Mouse (Mus musculus) olfactory bulb, adult 2 months (tissue): ENCODE results near the gene Galntl6. TPM values are rescaled to one million over a fixed set of nuclear protein-coding genes. Genes with fewer than 3 reads are reported as not detected.

Experiments used
- H3K27ac ChIP-seq: fragments of 200-500 bp; 2 replicates; pipeline ENCODE4 v1.5.1; 2012; ENCODE audit warnings: low read depth, low read length; ENCODE audit not compliant: insufficient read depth
- H3K4me1 ChIP-seq: fragments of 200-500 bp; 2 replicates; pipeline ENCODE4 v1.6.1; 2012; ENCODE audit warnings: low read length; ENCODE audit not compliant: control insufficient read depth, insufficient read depth
- H3K4me3 ChIP-seq: fragments of 200-500 bp; 2 replicates; pipeline ENCODE4 v1.5.1; 2012; ENCODE audit warnings: mild to moderate bottlenecking, low read depth, low read length, moderate library complexity; ENCODE audit not compliant: insufficient read depth
- CTCF ChIP-seq: fragments of 200-500 bp; IDR thresholded peaks from 2 replicates; pipeline ENCODE4 v1.5.1; 2012; ENCODE audit warnings: low read depth, mild to moderate bottlenecking, low read length, moderate library complexity; ENCODE audit not compliant: insufficient read depth
- POLR2A ChIP-seq: fragments of 200-500 bp; IDR thresholded peaks from 2 replicates; pipeline ENCODE4 v1.6.1; 2012; ENCODE audit warnings: mild to moderate bottlenecking, low read depth, low read length, moderate library complexity; ENCODE audit not compliant: insufficient read depth
- WGBS: fragments of 180-500 bp; shearing (Covaris S2); methylation state at CpG from one replicate; pipeline ENCODE4 v1.1.7; 2018; 5-methylcytosine and 5-hydroxymethylcytosine counted together
- polyA plus RNA-seq: library from polyadenylated mRNA; stranded (reverse); fragments of >200 nt; gene quantifications from 2 replicates; pipeline ENCODE4 v1.2.4, GENCODE M21; 2012; ENCODE audit warnings: low replicate concordance; ENCODE audit not compliant: missing spikeins, insufficient read depth, insufficient read length

Gene Galntl6
- polyA plus RNA-seq, 1 experiment, result not detected

DNA sequence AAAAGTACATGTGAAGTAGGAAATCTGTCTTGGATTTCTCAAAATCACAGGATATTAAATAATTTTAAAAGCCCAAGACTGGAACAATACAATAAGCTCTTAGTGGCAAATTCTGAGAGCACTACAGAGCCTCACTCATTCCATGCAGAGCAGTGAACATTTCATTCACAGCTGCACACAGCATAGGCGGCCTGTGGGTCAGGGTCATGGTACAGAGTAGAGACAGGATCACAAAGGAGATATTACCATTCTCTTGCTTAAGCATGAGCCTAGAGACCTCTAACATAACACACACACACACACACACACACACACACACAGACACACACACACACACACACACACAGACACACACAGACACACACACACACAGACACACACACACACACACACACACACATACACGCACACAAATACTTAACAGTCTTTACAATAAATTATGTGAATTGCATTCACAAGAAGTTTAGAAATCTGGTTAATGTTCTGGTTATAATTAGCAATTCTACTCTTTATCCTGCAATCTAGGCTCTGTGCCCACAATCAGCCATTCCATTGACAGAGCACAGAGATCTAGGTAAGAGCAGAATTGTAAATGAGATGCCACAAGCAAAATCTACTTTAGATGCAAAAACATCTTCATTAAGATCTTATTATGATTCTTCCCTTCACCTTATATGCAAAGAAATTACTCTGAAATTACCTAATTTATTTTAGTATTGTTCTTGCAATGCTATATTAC lies 653.7 kb downstream of the Galntl6 start:
- no peak overlapping the region for H3K4me3 ChIP-seq
- no peak for TF ChIP-seq POLR2A
- TF ChIP-seq CTCF, result no peak
- H3K4me1 ChIP-seq, result no peaks in the 10 kb centered on the region
- no peak overlapping the region for H3K27ac ChIP-seq
- WGBS, result 77% methylated on average over 2 of the region's 2 CpGs

DNA sequence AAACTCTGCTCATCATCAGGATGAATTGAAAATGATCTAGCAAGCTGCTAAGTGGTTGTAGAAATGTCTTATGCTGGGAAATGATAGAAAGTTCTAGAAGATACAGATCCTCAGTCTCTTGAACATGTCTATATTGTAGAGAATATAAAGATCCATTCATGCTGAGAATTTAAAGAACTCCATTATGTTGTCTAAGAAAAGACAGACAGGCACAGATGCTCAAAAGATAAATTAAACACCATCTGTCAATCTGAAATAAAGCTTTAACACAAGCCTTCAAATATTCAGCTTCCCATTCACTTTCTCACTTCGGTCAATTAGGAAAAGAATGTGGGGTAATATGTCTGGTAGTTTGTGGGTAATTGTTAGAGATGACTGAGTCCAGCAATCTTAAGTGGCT lies 658.8 kb downstream of the Galntl6 start:
- WGBS, result 78% methylated on average over 1 of the region's 1 CpGs
- TF ChIP-seq POLR2A (no peak), CTCF (no peak)
- H3K4me3 ChIP-seq, result no peak overlapping the region
- no peak overlapping the region for H3K27ac ChIP-seq
- no peaks in the 10 kb centered on the region for H3K4me1 ChIP-seq

- TF ChIP-seq POLR2A (no peak), CTCF (no peak)
- Histone ChIP-seq H3K4me3 (no peak overlapping the region), H3K27ac (no peak overlapping the region), H3K4me1 (no peaks in the 10 kb centered on the region)
- 95% methylated on average over 3 of the region's 3 CpGs for WGBS
These were observed 667.6 kb downstream of the Galntl6 start for GRCm38 (mm10) chr8:58244830-58245229.

- TF ChIP-seq POLR2A (no peak), CTCF (no peak)
- Histone ChIP-seq H3K27ac (no peak overlapping the region), H3K4me3 (no peak overlapping the region), H3K4me1 (no peaks in the 10 kb centered on the region)
- 45% methylated on average over 2 of the region's 2 CpGs for whole genome bisulfite sequencing
These were observed 678.2 kb downstream of the Galntl6 start for GRCm38 (mm10) chr8:58234220-58234619.

DNA sequence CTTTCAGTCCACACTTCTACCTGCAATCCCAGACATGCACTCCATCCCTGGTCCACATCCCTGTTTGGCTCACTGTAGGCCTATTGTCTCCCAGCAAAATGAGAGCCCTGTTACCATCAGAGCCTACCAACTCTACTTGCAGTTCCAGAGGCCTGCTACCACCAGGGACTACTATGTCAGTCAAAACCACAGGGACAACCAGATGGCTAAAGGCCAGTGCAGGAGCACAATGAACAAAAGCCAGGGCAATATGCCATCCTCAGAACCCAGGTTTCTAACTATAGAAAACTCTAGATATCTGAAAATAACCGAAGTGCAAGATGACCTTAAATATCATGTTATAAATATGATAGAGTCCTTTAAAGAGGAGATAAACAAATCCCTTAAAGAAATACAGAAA lies 683.7 kb downstream of the Galntl6 start:
- Histone ChIP-seq H3K4me3 (no peak overlapping the region), H3K27ac (no peak overlapping the region), H3K4me1 (no peaks in the 10 kb centered on the region)
- WGBS, result 77% methylated on average over 1 of the region's 1 CpGs
- TF ChIP-seq POLR2A (no peak), CTCF (no peak)

GRCm38 (mm10) chr8:58217885-58218284 lies 694.6 kb downstream of the Galntl6 start:
- 70% methylated on average over 8 of the region's 8 CpGs for WGBS
- Histone ChIP-seq H3K4me1 (no peaks in the 10 kb centered on the region), H3K4me3 (no peak overlapping the region), H3K27ac (no peak overlapping the region)
- TF ChIP-seq POLR2A (no peak), CTCF (no peak)

DNA sequence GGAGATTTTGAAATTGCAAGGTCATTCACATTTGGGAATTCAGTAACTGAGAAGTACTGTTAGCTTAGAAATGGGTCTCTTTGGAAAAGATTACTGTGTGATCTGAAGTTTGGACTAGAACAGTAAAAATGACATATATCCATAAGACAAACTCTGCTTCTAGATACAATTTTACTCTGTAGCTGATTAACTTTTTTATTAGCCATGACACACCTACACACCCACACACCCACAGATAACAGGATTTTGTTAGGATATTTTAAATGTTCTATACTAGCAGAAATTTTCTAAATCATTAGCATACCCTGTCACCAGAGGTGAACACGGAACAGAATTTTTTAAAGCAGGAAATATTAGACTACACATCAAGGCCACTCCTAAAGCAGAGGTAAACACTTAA lies 722.7 kb downstream of the Galntl6 start:
- Histone ChIP-seq H3K27ac (no peak overlapping the region), H3K4me1 (no peaks in the 10 kb centered on the region), H3K4me3 (no peak overlapping the region)
- WGBS, result 94% methylated on average over 1 of the region's 1 CpGs
- TF ChIP-seq POLR2A (no peak), CTCF (no peak)

GRCm38 (mm10) chr8:58146961-58147360 lies 765.5 kb downstream of the Galntl6 start:
- Histone ChIP-seq H3K4me1 (no peaks in the 10 kb centered on the region), H3K27ac (no peak overlapping the region), H3K4me3 (no peak overlapping the region)
- WGBS, result 18% methylated on average over 1 of the region's 1 CpGs
- TF ChIP-seq CTCF (no peak), POLR2A (no peak)

DNA sequence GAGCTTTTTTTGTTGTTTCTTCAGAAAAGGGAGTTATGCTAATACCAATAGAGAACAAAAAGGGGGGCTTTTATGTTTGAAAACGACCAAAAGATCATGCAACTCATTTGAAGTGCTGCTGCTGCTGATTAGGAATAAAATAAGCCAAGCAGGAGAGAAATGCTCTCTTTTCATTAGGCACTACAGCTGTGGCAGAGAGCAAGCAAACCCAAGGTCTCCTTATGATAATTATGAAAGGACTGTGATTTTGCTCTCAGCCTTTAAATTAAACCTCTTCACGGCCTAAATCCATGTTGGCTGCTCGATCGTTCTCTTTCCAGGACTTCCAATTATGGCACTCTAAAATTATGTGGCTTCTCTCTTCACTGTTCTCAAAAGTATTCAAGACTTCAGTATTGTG lies 825.7 kb downstream of the Galntl6 start:
- Histone ChIP-seq H3K4me1 (no peaks in the 10 kb centered on the region), H3K4me3 (no peak overlapping the region), H3K27ac (no peak overlapping the region)
- WGBS, result 20% methylated on average over 4 of the region's 4 CpGs
- TF ChIP-seq CTCF (no peak), POLR2A (no peak)

GRCm38 (mm10) chr8:58084931-58085330 lies 827.5 kb downstream of the Galntl6 start:
- Histone ChIP-seq H3K27ac (no peak overlapping the region), H3K4me3 (no peak overlapping the region), H3K4me1 (no peaks in the 10 kb centered on the region)
- TF ChIP-seq CTCF (no peak), POLR2A (no peak)
- WGBS, result 68% methylated on average over 6 of the region's 6 CpGs
